Mouse (Mus musculus) adrenal gland, postnatal 14 days (tissue): ENCODE results near the gene Rbks. TPM values are rescaled to one million over a fixed set of nuclear protein-coding genes. Genes with fewer than 3 reads are reported as not detected.

Experiments
- DNase-seq: peaks from one replicate; pipeline ENCODE4 v3.0.0; 2021; ENCODE audit warnings: mixed read lengths
- microRNA-seq, 2 experiments: library from miRNA; unstranded; fragments of <30 nt; microRNA quantifications; one replicate each; pipeline ENCODE4 v1.2.0; 2021
- total RNA-seq: library from RNA; stranded (reverse); gene quantifications from 2 replicates; pipeline ENCODE4 v1.2.3, GENCODE M21; 2021

Rbks gene
- total RNA-seq, 1 experiment from 2014 or later = 10.2 TPM

DNA sequence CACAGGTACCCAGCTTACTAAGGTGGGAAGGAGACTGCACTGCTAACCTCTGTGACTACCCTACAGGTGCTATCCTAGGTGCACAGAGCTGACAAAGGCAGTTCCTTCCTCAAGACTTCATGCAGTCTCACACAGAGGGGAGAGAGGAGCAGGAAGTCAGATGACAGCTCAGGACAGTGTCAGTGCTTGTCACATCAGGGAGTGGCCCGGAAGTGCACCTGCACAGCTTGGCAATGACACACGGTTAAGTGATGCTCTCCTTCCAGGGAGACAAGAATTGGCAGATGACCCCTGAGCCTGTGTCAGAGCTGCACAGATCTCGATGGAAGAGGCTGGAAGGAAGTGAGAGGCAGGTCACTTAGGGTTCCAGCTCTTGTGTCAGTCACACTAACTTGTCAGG lies 115.5 kb downstream of the Rbks start:
- no peak for DNase-seq

- DNase-seq = no peak
Measured at GRCm38 (mm10) chr5:31581263-31581662, 116.2 kb downstream of the Rbks start.

DNA sequence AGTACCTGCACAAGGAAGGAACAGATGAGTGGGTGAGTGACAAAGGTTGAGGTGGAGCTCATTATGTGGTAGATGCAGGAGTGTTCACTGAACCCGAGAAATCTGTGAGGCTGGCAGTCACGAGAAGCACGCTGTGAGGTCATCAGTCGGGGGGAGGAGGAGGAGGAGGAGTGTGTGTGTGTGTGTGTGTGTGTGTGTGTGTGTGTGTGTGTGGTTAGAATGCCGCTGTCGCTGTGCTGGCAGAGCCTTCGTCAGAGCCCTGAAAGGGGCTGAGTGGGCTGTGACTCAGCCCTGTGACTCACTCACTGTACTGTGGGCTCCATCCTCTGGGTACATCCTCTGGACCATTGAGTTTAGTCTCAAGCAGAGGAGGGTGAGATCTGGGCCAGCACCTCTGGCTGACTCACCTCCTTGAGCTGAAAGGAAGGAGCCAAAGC lies 120.9 kb downstream of the Rbks start:
- DNase-seq = peak; percentile 76

Small RNAs within 50 kb of the gene (microRNA-seq; reads per million reads assigned to microRNA genes)
- gene Mir3473e = 0 reads per million in 2 experiments

Other genes starting within 250 kb of the Rbks start
- 20.1 and 23.2 TPM in 2 replicates for gene Zfp512, start 245.2 kb downstream of the Rbks start, total RNA-seq
- 0.23 TPM in 1 of 2 replicates, not detected in the other for gene 4930548H24Rik, start 211.9 kb downstream of the Rbks start, total RNA-seq
- gene Gpn1, start 202.9 kb downstream of the Rbks start, total RNA-seq = 23.0 and 25.8 TPM in 2 replicates
- gene Slc4a1ap, start 170.6 kb downstream of the Rbks start, total RNA-seq = 30.1 and 30.4 TPM in 2 replicates
- 18.6 and 20.1 TPM in 2 replicates for gene Supt7l, start 169.8 kb downstream of the Rbks start, total RNA-seq
- 300 and 306 TPM in 2 replicates for gene Mrpl33, start 100.7 kb downstream of the Rbks start, total RNA-seq
- 65.4 and 72.3 TPM in 2 replicates for gene Babam2, start 57 bp upstream of the Rbks start, total RNA-seq